Mouse (Mus musculus) c-Kit-negative CD71-positive TER-119-positive erythroid progenitor cells, embryonic 14.5 days (primary cell): ENCODE measurements around the gene Icam1.
"Not testable (repeated sequence)": the region's sequence is repeated elsewhere in the genome, so short reads cannot be mapped to it uniquely, and the experiment has no call there.

ENCODE experiments used
- DNase-seq: peaks from one replicate; pipeline ENCODE4 v3.0.0-alpha.2; 2013; ENCODE audit warnings: low read depth, low spot score

The Icam1 gene

DNA sequence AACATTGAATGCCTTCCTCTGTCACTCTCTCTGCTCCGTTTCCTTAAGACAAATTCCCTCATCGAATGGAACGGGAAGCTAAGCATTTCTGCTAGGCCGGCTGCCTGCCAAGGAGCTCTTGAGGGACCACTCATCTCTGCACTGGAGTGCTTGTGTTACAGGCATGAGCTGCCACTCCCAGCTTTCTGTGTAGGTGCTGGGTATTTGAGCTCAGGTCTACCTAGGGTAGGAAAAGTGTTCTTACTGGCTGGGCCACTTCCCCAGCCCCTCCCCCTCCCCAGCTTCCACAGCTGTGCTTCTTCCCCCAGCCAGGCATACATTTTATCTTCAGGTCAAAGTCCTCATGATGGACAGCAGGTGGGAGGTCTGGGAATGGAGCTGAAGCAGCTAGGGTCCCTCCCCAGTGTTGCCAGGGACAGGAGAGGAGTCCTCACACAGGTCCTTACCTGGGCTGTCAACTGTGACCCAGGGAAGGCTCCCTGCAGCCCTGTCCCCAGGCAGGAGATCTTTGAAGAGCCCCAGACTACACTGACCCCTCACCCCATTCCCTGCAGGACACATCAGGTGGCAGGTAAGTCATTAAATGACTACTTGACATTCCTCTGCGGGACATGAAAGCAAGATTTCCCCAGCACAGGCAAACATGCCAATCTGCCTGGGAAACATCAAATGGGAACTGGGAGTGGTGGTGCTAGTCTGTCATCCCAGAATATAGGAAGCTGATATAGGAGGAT, 22.5 kb upstream of the Icam1 start:
- no peak for DNase-seq

- no peak for DNase-seq
These were observed 20.7 kb upstream of the Icam1 start for GRCm38 (mm10) chr9:20995069-20995468.

GRCm38 (mm10) chr9:20997065-20997464, 18.7 kb upstream of the Icam1 start:
- DNase-seq = no peak

- not testable (repeated sequence) for DNase-seq
These were observed 17.4 kb upstream of the Icam1 start for GRCm38 (mm10) chr9:20998337-20998736.

- DNase-seq = no peak
These were observed 15.0 kb upstream of the Icam1 start for GRCm38 (mm10) chr9:21000811-21001210.

DNA sequence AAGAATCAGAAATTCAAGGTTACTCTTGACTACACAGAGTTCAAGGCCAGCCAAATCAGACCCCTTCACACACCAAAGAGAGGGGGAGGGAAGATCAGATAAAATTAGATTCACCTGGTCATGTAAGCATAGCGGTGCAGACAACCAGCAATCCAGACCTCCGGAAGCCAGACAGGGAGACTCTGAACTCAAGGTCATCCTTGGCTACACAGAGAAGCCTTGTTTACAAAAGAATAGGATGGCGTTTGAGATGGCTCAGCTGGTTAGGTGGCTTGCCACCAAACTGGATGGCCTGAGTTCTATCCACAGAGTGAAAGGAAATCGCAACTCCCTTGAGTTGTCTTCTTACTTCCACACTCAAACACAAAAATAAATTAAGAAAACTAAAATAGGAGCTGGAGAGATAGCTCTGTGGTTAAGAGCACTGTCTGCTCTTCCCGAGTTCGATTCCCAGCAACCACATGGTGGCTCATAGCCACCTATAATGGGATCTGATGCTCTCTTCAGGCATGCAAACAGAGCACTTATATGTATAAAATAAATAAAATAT, 14.1 kb upstream of the Icam1 start:
- DNase-seq = no peak

GRCm38 (mm10) chr9:21002270-21002626, 13.5 kb upstream of the Icam1 start:
- DNase-seq = no peak

GRCm38 (mm10) chr9:21002627-21003551, 12.9 kb upstream of the Icam1 start, which contains the start of gene Mrpl4:
Gene Mrpl4, plus strand, starts transcription at chr9:21002738.
- peak; percentile 72 for DNase-seq

- no peak for DNase-seq
These were observed 8.4 kb upstream of the Icam1 start for GRCm38 (mm10) chr9:21007313-21007952.

- no peak for DNase-seq
These were observed 7.8 kb upstream of the Icam1 start for GRCm38 (mm10) chr9:21008007-21008406.

GRCm38 (mm10) chr9:21010362-21010761, 5.4 kb upstream of the Icam1 start:
- DNase-seq = no peak

- DNase-seq = not testable (repeated sequence)
These were observed 4.7 kb upstream of the Icam1 start for GRCm38 (mm10) chr9:21010939-21011541.

DNA sequence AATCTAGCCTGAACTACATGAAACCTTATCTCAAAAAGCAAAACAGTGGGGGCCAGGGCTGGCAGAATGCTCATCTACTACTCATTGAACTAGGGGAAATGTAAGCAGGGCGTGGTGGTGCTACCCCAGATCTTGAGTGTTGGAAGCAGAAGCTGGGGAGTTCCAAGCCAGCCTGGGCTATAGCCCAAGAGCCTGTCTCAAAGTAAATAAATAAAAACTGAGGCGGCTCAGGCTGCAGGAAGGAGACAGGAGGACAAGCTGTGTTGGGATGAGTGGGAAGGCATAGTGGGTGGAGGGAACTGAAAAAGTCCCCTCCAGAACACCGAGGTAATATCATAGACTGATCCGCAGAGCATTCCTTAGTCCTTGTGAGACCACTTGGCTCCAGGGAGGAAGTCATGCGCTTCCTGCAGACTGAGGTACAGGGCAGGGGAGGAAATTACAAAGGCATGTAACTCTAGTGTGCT, 3.9 kb upstream of the Icam1 start:
- no peak for DNase-seq

DNA sequence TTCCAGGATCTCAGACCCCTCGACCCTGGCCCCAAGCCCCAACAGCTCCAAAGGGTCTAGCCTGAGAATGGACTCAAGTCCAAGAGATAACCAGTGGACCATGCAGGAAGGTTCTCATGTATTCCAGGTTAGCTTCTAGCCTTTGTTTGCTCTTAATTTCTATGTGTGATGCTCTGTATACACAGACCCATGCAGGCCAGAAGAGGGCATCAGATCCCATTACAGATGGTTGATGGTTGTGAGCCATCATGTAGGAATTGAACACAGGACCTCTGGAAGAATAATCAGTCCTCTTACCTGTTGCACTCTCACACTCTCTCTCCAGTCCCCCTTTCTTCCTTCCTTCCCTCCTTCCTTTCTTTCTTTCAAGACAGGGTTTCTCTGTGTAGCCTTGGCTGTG, 3.4 kb upstream of the Icam1 start:
- no peak for DNase-seq

GRCm38 (mm10) chr9:21014691-21015570, 854 bp upstream of the Icam1 start:
- no peak for DNase-seq

GRCm38 (mm10) chr9:21016331-21017176, 769 bp downstream of the Icam1 start:
- DNase-seq = no peak

GRCm38 (mm10) chr9:21017177-21017575, 1.4 kb downstream of the Icam1 start:
- no peak for DNase-seq

GRCm38 (mm10) chr9:21018600-21018999, 2.8 kb downstream of the Icam1 start:
- DNase-seq = no peak

GRCm38 (mm10) chr9:21021363-21021762, 5.6 kb downstream of the Icam1 start:
- no peak for DNase-seq
